Mouse (Mus musculus): Measurements from ENCODE around the gene Nemp1. TPM values are rescaled to one million over a fixed set of nuclear protein-coding genes. Genes with fewer than 3 reads are reported as not detected.

Nemp1 gene
- total RNA-seq, 2 experiments from 2014 or later: 6.6 to 6.7 TPM

DNA sequence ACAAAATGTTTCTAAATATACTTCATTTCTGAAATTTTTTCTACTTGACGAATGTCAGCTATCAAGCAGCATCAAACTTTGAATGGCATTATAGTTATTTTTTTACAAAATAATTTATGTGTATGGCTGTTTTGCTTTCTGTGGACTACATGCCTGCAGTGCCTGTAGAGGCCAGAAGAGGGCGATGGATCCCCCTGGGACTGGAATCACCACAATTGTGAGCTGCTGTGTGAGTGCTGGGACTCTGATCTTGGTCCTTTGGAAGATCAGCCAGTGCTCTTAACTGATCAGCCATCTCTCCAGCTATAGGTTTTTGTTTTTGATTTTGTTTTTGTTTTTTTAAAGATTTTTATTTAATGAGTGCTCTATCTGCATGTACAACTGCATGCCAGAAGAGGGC, 4.6 kb downstream of the Nemp1 start:
- no peak for DNase-seq (ENCODE audit: low spot score in 2 of 2)

DNA sequence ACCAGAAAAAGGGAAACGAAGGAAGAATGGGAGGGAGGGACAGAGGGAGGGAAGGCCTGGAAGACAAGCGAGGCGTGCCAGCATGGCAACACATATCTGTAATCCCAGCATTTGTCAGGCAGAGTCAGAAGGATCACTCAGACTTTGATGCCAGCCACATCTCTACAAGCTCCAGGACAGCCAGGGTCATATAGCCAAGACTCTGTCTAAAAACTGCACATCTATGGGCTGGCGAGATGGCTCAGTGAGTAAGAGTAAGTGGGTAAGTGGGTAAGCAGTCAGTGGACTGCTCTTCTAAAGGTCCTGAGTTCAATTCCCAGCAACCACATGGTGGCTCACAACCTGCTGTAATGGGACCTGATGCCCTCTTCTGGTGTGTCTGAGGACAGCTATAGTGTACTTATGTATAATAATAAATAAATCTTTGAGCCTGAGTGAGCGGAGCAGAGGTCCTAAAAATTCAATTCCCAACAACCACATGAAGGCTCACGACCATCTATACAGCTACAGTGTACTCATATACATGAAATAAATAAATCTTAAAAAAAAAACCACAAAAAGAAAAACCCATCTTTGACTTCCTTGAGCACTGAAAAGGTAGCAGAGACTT, 7.5 kb downstream of the Nemp1 start:
- no peak for DNase-seq (ENCODE audit: low spot score in 2 of 2)

DNA sequence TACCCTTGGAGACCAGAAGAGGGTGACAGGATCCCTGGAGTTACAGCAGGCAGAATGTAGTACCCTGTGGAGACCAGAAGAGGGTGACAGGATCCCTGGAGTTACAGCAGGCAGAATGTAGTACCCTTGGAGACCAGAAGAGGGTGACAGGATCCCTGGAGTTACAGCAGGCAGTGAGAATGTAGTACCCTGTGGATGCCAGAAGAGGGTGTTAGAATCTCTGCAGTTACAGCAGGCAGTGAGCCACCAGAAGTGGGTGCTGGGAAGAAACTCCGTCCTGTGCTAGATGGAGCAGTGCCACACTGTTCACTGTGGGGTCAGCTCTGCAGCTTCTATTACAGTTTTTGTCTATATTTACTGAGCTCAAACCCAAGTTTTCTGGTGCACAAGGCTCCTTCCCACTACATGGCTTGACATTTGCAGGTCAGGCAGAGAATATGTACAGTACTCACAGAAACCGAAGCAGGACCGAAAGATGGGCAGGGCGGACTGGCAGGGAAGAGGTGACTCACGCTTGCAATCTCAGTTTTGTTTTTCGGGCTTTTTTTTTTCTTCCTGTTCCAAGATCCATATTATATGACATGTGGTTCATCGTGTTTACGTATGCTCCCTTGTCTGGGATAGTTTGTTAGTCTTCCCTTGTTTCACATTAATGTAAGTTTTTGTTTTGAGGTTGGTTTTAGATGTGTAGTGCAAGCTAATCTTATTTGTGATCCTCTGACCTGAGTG, 8.3 kb downstream of the Nemp1 start:
- peak; percentile 86 to 98 for DNase-seq (ENCODE audit: low spot score in 2 of 2)

GRCm38 (mm10) chr10:127675859-127676398, 9.2 kb downstream of the Nemp1 start:
- DNase-seq (ENCODE audit: low spot score in 2 of 2): no peak

DNA sequence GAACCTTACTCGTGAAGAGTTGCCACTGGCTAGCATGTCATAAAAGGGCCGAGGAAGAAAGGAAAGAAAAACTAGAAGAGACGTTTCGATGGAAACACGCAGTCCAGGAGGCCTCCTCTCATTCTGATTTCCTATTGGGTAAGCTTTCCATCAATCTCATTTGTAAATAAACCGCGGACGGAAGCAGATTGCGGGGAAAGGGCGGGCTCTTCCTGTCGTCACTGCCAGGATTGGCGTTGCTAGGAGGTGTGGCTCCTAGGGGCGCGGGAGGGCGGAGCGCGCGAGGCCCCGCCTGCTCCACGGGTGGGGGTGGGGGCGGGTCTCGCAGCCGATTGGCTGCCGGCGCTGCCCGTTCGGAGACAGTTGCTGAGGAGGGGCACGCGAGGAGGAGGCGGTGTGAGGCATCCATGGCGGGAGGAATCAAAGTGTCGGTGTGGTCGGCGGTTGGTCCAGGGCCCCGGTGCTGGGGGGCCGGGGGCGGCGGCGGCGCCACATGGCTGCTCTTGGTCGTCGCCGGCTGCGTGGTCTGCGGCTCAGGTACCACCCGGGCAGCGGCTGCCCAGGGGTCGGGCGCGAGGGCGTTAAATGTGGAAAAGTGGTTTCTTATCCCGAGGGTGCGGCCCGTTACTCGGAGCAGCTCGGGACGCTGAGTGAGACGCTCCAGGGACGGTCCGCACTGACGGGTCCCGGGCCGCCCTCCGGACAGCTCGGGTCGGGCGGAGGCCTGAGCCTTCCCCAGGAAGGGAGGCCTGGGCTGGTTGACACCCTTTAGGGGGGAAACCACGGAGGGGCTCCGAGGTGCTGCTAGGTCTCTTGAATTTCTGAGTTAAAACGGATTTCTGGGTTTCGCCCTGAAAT, 10.2 kb downstream of the Nemp1 start:
- peak; percentile 93 to 97 for DNase-seq (ENCODE audit: low spot score in 2 of 2)

DNA sequence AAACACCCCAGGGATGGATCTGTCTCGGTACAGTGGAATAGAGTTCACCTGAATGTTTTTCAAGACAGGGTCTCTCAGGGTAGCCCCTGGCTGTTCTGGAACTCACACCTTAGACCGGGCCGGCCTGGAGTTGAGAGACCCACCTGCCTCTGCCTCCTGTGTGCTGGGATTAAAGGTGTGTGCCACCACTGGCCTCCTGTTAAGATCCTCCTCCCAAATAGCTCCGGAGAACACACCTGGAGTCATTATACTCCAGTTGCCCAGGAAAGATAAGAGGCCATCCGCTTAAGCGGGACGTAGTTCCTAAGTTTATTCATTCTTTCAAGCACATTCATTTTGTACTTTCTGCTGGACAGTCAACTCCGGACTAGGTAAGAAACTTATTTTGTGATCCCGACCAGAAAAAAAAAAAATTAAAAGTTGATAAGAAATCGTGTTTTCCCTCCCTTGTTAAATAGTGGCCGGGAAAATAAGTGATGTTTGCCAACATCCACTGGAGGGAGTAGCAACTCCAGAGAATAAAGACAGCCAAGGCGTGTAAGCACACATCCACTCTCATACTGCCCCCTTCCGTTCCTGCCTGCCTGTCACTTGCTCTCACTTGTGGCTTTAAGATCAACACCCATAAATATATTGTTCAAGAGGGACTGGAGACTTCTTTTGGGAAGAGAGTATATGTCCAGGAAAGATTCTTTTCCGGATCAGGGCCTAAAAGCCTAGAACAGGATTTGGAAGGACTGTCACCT, 11.1 kb downstream of the Nemp1 start:
- DNase-seq (ENCODE audit: low spot score in 2 of 2): peak; percentile 51 to 74

- no peak for DNase-seq (ENCODE audit: low spot score in 2 of 2)
Measured at GRCm38 (mm10) chr10:127679208-127679607, 12.5 kb downstream of the Nemp1 start.

DNA sequence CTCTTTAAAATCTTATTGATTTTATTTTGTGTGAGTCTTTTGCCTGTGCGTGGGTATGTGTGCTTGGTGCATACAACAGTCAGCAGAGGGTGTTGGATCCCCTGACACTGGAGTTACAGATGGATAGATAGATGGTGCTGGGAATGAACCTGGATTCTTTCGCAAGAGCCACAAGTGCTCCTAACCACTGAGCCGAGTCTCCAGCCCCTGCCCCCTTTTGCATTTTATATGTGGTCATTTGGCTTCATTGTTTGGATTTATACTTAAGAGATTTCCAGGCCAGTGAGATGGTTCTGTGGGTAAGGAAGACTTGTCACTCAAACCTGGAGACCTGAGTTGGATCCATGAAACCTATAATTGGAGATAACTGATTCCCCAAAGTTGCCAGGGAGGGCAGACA, 13.2 kb downstream of the Nemp1 start:
- no peak for DNase-seq (ENCODE audit: low spot score in 2 of 2)

- DNase-seq (ENCODE audit: low spot score in 2 of 2): no peak
Measured at GRCm38 (mm10) chr10:127682886-127683285, 16.2 kb downstream of the Nemp1 start.

- no peak for DNase-seq (ENCODE audit: low spot score in 2 of 2)
Measured at GRCm38 (mm10) chr10:127691053-127691452, 24.4 kb downstream of the Nemp1 start.

DNA sequence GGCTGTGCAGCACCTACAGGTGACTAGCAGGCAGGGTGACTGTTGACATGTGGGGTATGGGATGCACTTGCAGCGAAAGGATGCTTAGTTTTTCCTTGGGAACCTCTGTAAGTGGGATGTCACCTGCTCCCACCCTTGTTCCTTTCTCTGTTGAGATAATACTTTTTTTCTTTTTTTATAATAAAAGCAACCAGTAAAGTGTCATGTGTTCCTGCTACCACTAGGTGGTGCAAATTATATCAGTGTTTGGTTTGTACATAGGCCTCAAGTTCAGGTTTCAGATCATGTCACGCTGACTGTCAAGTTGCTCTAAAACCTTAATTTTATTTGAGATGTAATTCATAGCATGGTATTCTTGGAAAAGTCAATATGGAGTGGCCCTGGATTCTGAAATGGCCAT, 27.9 kb downstream of the Nemp1 start:
- peak in 1 of 2 experiments; percentile 45 for DNase-seq (ENCODE audit: low spot score in 2 of 2)

DNA sequence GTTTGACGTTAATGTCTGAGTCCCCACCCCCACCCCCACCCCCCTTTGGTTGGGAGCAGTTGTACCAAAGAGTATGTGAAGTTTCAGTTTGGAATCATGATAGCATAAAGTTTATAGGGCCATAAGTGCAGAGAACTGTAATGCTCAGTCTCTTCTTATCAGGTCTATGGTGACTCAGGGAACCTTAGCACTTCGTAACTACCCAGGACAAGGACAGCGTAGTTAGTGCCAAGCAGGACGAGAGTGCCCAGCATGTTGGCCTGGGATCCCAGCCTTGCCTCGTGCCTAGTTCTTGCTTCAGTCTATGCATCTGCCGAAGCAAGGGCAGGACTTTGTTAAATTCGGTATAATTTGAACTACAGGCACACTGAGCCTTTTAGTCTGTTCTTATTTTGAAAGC, 29.1 kb downstream of the Nemp1 start:
- no peak for DNase-seq (ENCODE audit: low spot score in 2 of 2)

- peak in 1 of 2 experiments; percentile 36 for DNase-seq (ENCODE audit: low spot score in 2 of 2)
Measured at GRCm38 (mm10) chr10:127698966-127699365, 32.3 kb downstream of the Nemp1 start.

DNA sequence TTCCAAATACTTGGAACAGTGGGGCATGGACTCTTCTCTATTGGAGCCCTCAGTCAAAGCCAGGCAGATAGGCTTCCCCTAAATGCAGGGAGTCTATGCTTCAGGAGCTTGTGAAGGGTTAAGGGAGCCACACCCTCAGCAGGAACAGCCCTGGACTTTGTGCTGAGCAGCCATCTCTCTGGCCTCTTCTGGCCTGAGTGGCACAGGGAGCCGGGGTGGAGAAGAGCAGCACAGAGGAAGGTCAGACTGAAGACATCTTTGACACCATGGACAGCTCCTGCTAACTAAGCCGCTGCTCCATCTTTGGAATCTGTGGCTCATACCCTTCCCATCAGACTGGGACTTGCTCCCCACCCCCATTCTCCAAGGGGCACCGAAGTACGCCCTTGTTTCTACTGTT, 36.6 kb downstream of the Nemp1 start:
- DNase-seq (ENCODE audit: low spot score in 2 of 2): no peak

GRCm38 (mm10) chr10:127704293-127704692, 37.6 kb downstream of the Nemp1 start:
- DNase-seq (ENCODE audit: low spot score in 2 of 2): no peak

DNA sequence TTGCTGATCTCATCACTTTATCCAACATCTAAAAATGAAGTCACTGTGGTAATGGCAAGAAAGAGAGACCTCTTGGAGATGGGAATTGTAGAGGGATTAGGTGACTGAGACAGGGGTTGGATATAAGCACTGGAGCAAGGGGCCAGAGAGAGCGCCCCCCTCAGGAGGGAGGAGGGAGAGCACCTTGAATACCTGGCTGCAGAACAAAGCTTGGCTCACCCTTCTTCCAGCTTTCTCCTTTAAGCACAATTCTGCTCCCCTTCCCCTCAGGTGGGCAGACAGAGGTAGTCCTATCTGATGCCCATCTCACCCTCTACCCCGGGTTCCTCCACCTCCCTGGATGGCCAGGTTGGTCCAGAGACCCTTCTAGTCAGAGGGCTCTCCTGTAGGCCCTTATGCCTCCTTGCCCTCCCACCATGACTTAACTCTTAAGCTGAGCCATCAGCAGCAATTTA, 38.1 kb downstream of the Nemp1 start, which contains the start of gene Myo1a:
Gene Myo1a, plus strand, starts transcription at position 405 of the 455 bp plus-strand sequence.
- DNase-seq (ENCODE audit: low spot score in 2 of 2): no peak

DNA sequence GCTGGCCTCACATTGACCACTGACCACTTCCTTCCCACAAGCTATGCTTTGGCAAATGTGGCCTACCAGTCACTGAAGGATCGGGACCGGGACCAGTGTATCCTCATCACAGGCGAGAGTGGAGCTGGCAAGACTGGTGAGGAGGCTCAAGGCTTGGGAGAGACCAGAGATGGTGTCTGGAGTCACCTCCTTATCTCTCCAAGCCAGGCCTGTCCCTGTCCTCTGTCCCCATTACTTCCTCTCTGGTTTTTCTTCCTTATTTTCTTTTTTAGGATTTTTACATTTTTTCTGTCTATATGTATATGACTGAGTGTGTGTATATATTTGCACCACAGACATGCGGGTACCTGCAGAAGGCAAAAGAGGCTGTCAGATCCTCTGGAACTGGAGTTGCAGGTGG, 39.1 kb downstream of the Nemp1 start:
- no peak for DNase-seq (ENCODE audit: low spot score in 2 of 2)

GRCm38 (mm10) chr10:127707721-127708120, 41.0 kb downstream of the Nemp1 start:
- no peak for DNase-seq (ENCODE audit: low spot score in 2 of 2)

DNA sequence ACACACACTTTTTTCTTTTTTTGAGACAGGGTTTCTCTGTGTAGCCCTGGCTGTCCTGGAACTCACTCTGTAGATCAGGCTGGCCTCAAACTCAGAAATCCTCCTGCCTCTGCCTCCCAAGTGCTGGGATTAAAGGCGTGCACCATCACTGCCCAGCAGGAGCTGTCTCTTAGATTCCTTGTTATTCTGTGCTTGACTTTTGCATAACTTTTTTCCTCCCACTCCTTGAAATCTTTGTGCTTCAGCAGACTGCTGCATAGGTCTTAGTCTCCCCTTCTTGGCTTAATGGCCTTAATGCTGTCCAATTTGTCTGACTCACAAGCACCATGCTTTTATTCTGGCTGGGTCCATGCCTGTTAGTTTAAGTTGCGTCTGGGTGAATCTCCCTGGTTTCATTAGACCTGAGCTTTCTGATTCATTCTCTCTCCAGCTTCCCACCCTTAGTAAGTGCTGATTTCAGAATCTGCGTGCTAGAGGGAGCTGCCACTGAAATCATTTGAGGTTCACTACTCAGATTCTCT, 42.2 kb downstream of the Nemp1 start:
- DNase-seq (ENCODE audit: low spot score in 2 of 2): no peak

- no peak for DNase-seq (ENCODE audit: low spot score in 2 of 2)
Measured at GRCm38 (mm10) chr10:127710331-127710730, 43.6 kb downstream of the Nemp1 start.

DNA sequence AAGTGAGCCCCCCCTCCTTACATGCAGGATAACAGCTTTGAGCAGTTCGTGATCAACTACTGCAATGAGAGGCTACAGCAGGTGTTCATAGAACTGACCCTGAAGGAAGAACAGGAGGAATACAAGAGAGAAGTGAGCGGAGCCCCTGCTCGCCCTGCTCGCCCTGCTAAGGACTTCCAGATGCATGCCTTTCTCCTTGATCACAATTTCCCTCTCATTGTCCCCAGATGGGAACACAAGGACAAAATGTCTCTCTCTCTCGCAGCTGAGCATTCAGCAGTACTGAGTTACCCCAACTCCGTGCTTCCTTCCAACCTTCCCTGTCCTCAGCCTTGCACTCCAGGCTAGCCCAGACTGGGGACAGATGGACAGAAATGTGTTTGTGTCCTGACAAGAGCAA, 46.0 kb downstream of the Nemp1 start:
- DNase-seq (ENCODE audit: low spot score in 2 of 2): no peak
